Mouse (Mus musculus) neural tube, embryonic 13.5 days (tissue): ENCODE measurements at regions not wholly inside any gene's neighbourhood (a gene's known extent, or its start where the extent isn't known, plus 50 kb on each side); places are given as distances from the start of the nearest gene placed in this dataset.
"Not testable (repeated sequence)": the region's sequence is repeated elsewhere in the genome, so short reads cannot be mapped to it uniquely, and the experiment has no call there.

ENCODE experiments used
- ATAC-seq: fragments of 200-750 bp; cut with Nextera tagmentation; 2 replicates; pipeline ENCODE4 v1.8.0; 2017; ENCODE audit warnings: low read depth, mild to moderate bottlenecking, moderate TSS enrichment, moderate library complexity
- H3K27ac ChIP-seq: fragments of 300-500 bp; sonication (generic); replicated peaks from 2 replicates; pipeline ENCODE4 v1.5.1; 2015; ENCODE audit warnings: moderate library complexity, mild to moderate bottlenecking, inconsistent platforms
- H3K27me3 ChIP-seq: fragments of 300-500 bp; sonication (generic); 2 replicates; pipeline ENCODE4 v1.6.1; 2015; ENCODE audit warnings: mild to moderate bottlenecking, inconsistent platforms
- H3K36me3 ChIP-seq: fragments of 300-500 bp; sonication (generic); 2 replicates; pipeline ENCODE4 v1.6.1; 2015; ENCODE audit warnings: mild to moderate bottlenecking, inconsistent platforms
- H3K4me1 ChIP-seq: fragments of 300-500 bp; sonication (generic); replicated peaks from 2 replicates; pipeline ENCODE4 v1.6.1; 2015; ENCODE audit warnings: inconsistent platforms
- H3K4me2 ChIP-seq: fragments of 300-500 bp; sonication (generic); 2 replicates; pipeline ENCODE4 v1.6.1; 2015; ENCODE audit warnings: inconsistent platforms, mild to moderate bottlenecking, moderate library complexity
- H3K4me3 ChIP-seq: fragments of 300-500 bp; sonication (generic); 2 replicates; pipeline ENCODE4 v1.5.1; 2015; ENCODE audit warnings: mild to moderate bottlenecking, inconsistent platforms
- H3K9ac ChIP-seq: fragments of 300-500 bp; sonication (generic); 2 replicates; pipeline ENCODE4 v1.6.1; 2015; ENCODE audit warnings: moderate library complexity, mild to moderate bottlenecking, inconsistent platforms
- H3K9me3 ChIP-seq: fragments of 300-500 bp; sonication (generic); 2 replicates; pipeline ENCODE4 v1.6.1; 2016; ENCODE audit warnings: inconsistent platforms
- WGBS: fragments of 180-500 bp; shearing (Covaris S2); methylation state at CpG from one replicate; pipeline ENCODE4 v1.1.7; 2015; 5-methylcytosine and 5-hydroxymethylcytosine counted together

DNA sequence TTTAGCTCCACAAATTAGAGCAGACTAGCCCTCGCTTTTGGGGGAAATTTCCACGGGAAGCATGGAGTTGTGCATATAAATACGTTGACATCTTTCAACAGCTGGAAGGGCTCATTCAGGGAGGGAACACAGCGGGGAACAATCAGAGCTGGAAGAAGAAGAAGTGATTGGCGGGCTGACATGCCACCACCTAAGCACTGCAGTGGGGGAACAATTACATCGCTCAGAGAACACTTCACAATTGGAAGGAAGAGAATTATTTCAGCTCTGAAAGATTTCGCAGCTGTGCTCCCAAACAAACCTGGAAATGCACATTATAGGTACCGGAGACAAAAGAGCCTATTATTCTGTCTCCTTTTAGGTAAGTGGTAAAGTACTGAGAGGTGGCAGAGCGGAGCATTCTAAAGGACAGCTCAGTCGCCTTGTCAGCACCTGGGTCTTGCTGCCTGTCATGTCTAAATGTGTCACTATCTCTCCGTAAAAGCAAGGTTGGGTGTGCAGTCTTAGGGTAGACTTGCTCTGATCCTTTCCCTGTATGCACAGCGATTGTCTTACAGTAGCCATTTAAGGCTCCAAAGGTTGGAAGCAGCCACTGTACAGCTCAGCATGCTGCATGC is 223.6 kb downstream of the Unc5cl start:
- peaks cover 3% of the 10 kb centered on the region; the same call in 1 of the 2 replicates for H3K9me3 ChIP-seq
- no peaks in the 10 kb centered on the region for H3K4me1 ChIP-seq
- no peaks in the 10 kb centered on the region for H3K36me3 ChIP-seq
- H3K4me3 ChIP-seq = no peak overlapping the region
- H3K27ac ChIP-seq = 0 out of 2 replicates have a peak overlapping the region, but pooled peaks have one; percentile 28
- no peak overlapping the region for H3K4me2 ChIP-seq
- 67% methylated on average over 12 of the region's 12 CpGs for WGBS
- no peak overlapping the region for H3K9ac ChIP-seq
- ATAC-seq = no peak
- H3K27me3 ChIP-seq = no peaks in the 10 kb centered on the region

DNA sequence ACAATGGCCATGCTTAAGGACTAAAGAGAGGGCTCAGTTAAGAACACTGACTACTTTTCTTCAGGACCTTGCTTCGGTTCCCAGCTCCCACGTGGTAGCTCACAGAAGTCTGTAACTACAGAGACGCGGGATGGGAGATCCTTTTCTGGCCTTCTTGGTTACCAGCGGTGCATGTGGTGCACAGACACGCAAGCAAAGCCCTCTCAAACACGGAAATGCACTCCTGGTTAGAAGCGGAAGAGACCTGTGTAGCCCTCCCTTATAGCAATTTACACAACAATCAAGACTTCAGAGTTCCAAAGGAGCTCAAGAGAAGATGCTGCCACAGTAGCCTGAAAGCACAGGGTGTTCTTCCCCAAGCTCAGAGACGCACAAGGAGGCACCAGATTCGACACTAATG is 225.6 kb downstream of the Unc5cl start:
- Histone ChIP-seq H3K9me3 (no peaks in the 10 kb centered on the region), H3K4me3 (no peak overlapping the region), H3K9ac (no peak overlapping the region), H3K27me3 (no peaks in the 10 kb centered on the region), H3K4me1 (no peaks in the 10 kb centered on the region), H3K36me3 (no peaks in the 10 kb centered on the region), H3K27ac (no peak overlapping the region), H3K4me2 (no peak overlapping the region)
- ATAC-seq = no peak
- 89% methylated on average over 10 of the region's 10 CpGs for WGBS

DNA sequence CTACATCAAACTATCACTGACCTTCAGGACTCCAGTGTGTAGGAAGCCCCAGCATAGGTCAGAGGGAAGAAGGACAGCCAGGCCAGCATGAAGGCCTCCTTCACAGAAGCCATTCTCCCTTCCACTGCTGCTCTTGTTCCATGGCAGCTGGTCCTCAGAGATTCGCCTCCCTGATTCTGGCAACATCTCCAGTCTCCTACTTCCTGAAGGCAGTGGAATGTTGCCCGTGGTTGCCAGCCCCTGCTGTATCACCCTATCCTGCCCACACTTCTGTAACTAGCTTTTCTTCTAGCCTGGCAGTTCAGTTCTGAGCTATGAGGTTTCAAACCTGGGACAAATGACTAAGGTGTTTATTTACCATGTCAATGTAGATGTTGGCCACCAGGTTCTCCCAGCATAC is 234.2 kb downstream of the Unc5cl start:
- Histone ChIP-seq H3K27me3 (no peaks in the 10 kb centered on the region), H3K4me2 (no peak overlapping the region), H3K9ac (no peak overlapping the region), H3K4me1 (no peaks in the 10 kb centered on the region), H3K4me3 (no peak overlapping the region), H3K27ac (no peak overlapping the region), H3K9me3 (no peaks in the 10 kb centered on the region), H3K36me3 (no peaks in the 10 kb centered on the region)
- WGBS = 83% methylated on average over 2 of the region's 2 CpGs
- no peak for ATAC-seq

DNA sequence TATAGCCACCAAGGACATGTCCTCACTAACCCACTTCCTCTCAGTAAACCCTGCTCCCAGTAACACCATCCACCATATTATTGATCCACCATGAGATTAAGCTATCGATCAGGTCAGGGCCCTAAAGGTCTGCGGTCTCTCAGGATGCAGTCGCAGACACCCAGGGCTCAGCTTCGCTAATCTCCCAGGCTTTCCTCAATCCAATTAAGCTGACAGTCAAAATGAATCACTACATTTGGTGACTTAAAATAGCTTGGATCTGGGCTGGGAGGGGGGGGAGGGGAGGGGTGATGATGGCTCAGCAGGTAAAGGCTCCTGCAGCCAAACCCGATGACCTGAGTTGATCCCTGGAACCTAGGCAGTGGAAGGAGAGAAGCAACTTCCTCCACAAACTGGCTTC is 233.7 kb upstream of the Lrfn2 start:
- Histone ChIP-seq H3K9me3 (peaks cover 14% of the 10 kb centered on the region), H3K4me3 (no peak overlapping the region), H3K27me3 (no peaks in the 10 kb centered on the region), H3K27ac (no peak overlapping the region), H3K4me1 (no peaks in the 10 kb centered on the region), H3K9ac (no peak overlapping the region), H3K4me2 (no peak overlapping the region), H3K36me3 (no peaks in the 10 kb centered on the region)
- 97% methylated on average over 5 of the region's 5 CpGs for WGBS
- ATAC-seq = no peak

DNA sequence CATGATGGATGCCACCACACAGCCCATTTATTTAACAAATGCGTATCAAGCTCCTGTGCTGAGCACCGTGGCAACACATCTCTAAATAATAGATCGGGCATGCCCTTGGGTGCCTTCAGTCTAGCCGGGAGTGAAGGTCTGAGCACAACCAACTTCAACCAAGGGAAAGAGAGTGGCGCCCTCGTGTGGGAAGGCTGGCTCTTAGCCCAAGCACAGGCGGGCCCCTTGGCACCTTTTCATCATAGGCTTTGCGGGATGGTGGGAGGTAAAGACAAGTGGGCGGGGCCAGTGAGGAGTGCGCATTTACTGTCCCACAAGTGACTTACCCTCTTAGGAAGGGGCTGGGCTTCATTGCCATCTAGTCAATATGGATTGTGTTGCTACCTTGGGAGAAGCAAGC is 231.6 kb upstream of the Lrfn2 start:
- Histone ChIP-seq H3K36me3 (no peaks in the 10 kb centered on the region), H3K4me2 (no peak overlapping the region), H3K27me3 (no peaks in the 10 kb centered on the region), H3K27ac (no peak overlapping the region), H3K9ac (no peak overlapping the region), H3K4me1 (no peaks in the 10 kb centered on the region), H3K9me3 (peaks cover 17% of the 10 kb centered on the region), H3K4me3 (no peak overlapping the region)
- no peak for ATAC-seq
- 25% methylated on average over 10 of the region's 10 CpGs for WGBS

DNA sequence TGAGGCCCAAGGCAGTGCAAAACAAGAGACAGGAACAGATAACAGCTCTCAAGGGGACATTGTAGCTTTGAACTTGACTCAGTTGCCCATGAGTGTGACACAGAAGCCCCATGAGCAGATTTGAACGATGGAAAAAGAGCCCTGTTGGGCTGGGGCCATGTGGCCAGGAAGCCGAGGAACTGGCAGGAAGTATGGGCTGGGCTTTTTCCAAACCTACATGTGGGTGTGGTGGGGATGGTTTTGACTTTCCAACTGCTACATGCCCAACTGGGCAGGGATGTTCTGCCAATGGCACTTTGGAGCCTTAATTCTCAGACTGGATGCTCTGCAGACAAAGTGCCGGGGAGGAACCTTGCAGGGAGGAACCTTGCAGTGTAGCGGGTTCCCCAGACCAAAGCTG is 211.7 kb upstream of the Lrfn2 start:
- 83% methylated on average over 4 of the region's 4 CpGs for WGBS
- no peaks in the 10 kb centered on the region for H3K36me3 ChIP-seq
- H3K4me1 ChIP-seq = peaks cover 18% of the 10 kb centered on the region; the same call in 1 of the 2 replicates
- no peak for ATAC-seq
- H3K4me2 ChIP-seq = no peak overlapping the region
- H3K4me3 ChIP-seq = no peak overlapping the region
- no peak overlapping the region for H3K27ac ChIP-seq
- H3K9ac ChIP-seq = no peak overlapping the region
- H3K27me3 ChIP-seq = no peaks in the 10 kb centered on the region
- H3K9me3 ChIP-seq = no peaks in the 10 kb centered on the region

DNA sequence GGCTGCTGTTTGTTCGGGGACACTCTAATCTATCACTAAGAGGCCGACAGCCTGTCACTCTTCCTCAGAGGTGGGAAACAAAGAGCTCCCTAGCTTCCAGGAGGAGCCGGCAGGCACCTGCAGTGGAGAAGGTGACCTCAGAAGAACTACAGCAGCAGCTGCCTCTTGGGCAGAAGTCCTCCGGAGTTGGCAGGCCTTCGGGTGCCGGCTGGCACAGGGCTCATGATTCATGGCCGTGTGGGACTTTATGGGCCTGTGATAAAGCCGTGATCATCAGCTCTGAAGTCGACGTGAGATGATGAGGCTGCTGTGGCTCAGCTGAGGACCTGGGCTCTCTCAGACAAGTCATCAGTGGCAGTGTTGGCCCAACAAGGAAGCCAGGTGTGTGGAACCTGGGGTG is 208.9 kb upstream of the Lrfn2 start:
- H3K4me3 ChIP-seq = no peak overlapping the region
- 74% methylated on average over 10 of the region's 10 CpGs for WGBS
- no peak overlapping the region for H3K27ac ChIP-seq
- H3K4me2 ChIP-seq = no peak overlapping the region
- H3K36me3 ChIP-seq = no peaks in the 10 kb centered on the region
- ATAC-seq = no peak
- H3K9ac ChIP-seq = no peak overlapping the region
- H3K4me1 ChIP-seq = peaks cover 18% of the 10 kb centered on the region; the same call in 1 of the 2 replicates
- H3K9me3 ChIP-seq = no peaks in the 10 kb centered on the region
- H3K27me3 ChIP-seq = no peaks in the 10 kb centered on the region

DNA sequence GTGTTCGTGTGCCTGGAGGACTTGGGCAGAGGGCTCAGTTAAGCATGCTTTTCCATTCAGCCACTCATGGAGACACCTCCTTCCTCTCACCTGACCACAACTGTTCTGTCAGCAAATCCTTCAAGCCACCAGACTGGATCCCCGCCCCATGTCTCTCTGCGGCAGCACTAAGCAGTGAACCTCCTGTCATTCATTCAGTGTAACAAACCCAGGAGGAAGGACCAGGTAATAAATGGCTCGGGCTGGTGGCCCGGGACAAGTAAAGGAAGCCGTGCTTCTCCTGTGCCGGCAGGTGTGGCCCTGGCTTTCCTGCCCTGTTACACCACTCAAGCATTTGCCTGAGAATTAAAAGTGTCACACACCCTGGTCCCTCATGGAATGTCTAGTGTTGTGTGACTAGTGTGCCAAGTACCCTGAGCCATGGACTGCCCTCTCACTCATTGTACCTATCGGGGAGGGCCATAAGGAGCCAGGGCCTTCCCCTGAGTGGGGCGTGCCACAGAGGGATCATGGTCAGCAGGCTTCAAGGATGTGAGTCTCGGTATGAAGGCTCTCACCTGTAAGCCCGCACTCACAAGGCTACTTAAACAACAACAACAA is 207.6 kb upstream of the Lrfn2 start:
- H3K27me3 ChIP-seq = no peaks in the 10 kb centered on the region
- no peak for ATAC-seq
- peaks cover 18% of the 10 kb centered on the region; the same call in 1 of the 2 replicates for H3K4me1 ChIP-seq
- no peak overlapping the region for H3K4me3 ChIP-seq
- no peak overlapping the region for H3K4me2 ChIP-seq
- no peaks in the 10 kb centered on the region for H3K9me3 ChIP-seq
- H3K36me3 ChIP-seq = no peaks in the 10 kb centered on the region
- no peak overlapping the region for H3K9ac ChIP-seq
- WGBS = 84% methylated on average over 11 of the region's 11 CpGs
- H3K27ac ChIP-seq = no peak overlapping the region

DNA sequence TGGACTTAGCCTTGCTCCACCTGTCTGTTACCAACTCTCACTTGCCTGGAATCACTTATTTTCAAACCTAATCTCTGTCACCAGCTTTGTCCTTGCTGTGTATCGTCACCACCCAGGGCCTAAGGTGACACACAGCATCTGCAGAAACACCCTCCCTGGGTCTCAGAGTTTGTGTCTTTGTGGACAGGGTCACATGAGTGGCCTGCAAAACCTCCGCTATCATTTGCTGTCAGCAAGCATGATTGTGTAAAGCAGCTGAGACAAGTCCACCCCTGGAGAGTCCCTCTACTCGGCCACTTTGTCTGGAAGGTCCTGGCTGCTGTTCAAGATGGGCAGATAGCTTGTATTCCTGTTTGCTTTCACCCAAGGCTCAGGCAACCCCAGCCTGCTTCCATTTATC is 205.7 kb upstream of the Lrfn2 start:
- WGBS = 78% methylated on average over 3 of the region's 3 CpGs
- no peaks in the 10 kb centered on the region for H3K9me3 ChIP-seq
- no peak for ATAC-seq
- peaks cover 10% of the 10 kb centered on the region; the same call in 1 of the 2 replicates for H3K4me1 ChIP-seq
- H3K4me2 ChIP-seq = no peak overlapping the region
- no peaks in the 10 kb centered on the region for H3K36me3 ChIP-seq
- no peaks in the 10 kb centered on the region for H3K27me3 ChIP-seq
- no peak overlapping the region for H3K27ac ChIP-seq
- H3K4me3 ChIP-seq = no peak overlapping the region
- H3K9ac ChIP-seq = no peak overlapping the region

DNA sequence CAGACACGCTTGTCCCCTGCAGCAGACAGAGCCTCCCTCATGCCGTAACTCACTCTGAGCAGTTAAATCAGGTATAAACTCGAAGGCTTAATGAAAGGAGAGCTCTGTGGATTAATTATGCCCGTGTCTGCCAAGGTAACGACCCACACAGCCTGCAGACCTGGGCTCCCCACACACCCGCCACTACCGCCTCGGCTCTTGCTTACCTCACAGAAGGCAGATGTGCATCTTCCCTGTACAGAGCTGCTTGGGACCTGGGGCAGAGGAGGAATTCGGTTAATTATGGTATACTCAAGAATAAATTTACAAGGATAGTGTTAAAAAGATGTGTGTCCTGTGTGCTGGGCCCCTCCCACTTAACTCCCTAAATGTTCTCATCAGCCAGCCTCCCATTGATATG is 198.4 kb upstream of the Lrfn2 start:
- H3K27me3 ChIP-seq = no peaks in the 10 kb centered on the region
- no peaks in the 10 kb centered on the region for H3K36me3 ChIP-seq
- ATAC-seq = peak; percentile 59; the same call in 1 of the 2 replicates
- no peak overlapping the region for H3K4me2 ChIP-seq
- no peak overlapping the region for H3K9ac ChIP-seq
- 56% methylated on average over 9 of the region's 9 CpGs for WGBS
- H3K4me3 ChIP-seq = no peak overlapping the region
- 0 out of 2 replicates have a peak, but pooled peaks cover 3% of the 10 kb centered on the region for H3K4me1 ChIP-seq
- no peak overlapping the region for H3K27ac ChIP-seq
- H3K9me3 ChIP-seq = no peaks in the 10 kb centered on the region

DNA sequence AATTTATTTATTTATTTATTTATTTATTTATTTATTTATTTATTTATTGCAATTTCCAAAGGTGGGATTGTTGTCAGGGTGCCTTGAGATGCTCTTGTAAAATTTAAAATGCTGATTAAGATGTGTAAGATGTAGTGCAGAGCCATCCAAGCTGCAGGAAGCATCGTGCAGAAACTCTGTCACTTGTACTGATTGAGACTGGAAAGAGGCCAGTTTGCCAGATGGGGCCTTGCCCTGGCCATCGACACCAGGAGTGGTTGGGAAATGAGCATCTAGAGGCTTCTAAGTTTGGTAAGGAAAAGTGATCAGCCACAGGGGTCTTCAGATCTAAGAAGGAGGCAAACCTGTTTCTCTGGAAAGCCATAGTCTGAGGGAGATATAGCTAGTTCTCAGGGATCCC is 195.0 kb upstream of the Lrfn2 start:
- not testable (repeated sequence) for H3K4me2 ChIP-seq, H3K9me3 ChIP-seq, H3K9ac ChIP-seq, ATAC-seq, H3K27me3 ChIP-seq, H3K4me1 ChIP-seq, H3K27ac ChIP-seq, H3K4me3 ChIP-seq, H3K36me3 ChIP-seq
- WGBS = 69% methylated on average over 2 of the region's 2 CpGs

DNA sequence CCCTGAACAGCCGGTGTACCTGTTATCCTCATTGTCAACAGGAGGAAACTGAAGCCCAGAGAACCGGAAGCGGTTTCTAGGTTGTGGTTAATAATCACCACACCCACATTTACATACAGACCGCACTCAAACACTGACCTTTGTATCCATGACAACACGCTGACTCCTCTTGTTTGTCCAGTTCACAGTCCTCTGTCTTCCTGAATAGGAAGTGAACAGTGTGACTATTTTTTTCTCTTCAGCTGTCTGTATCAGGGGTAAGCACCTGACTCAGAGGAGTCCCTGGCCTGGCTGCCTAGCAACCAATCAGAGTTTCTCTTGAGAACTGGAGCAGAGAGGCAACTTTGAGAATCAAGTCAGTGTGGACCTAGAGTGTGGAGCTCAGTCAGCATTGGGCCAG is 193.5 kb upstream of the Lrfn2 start:
- no peaks in the 10 kb centered on the region for H3K36me3 ChIP-seq
- no peak for ATAC-seq
- H3K9me3 ChIP-seq = no peaks in the 10 kb centered on the region; the same call in 1 of the 2 replicates
- WGBS = 77% methylated on average over 5 of the region's 5 CpGs
- H3K27me3 ChIP-seq = no peaks in the 10 kb centered on the region
- no peak overlapping the region for H3K9ac ChIP-seq
- no peak overlapping the region for H3K27ac ChIP-seq
- no peak overlapping the region for H3K4me2 ChIP-seq
- H3K4me1 ChIP-seq = 0 out of 2 replicates have a peak, but pooled peaks cover 3% of the 10 kb centered on the region
- H3K4me3 ChIP-seq = no peak overlapping the region
